Mouse (Mus musculus) ES-E14 (cell line): Measurements from ENCODE around the gene Eva1a.

Experiments used
- CHD2 ChIP-seq: IDR thresholded peaks from 2 replicates; pipeline ENCODE4 v1.6.1; 2014; ENCODE audit warnings: mild to moderate bottlenecking, low read depth, low read length, inconsistent platforms
- MAFK ChIP-seq: IDR thresholded peaks from 2 replicates; pipeline ENCODE4 v1.6.1; 2014; ENCODE audit warnings: mild to moderate bottlenecking, low read depth, low read length, inconsistent platforms; ENCODE audit not compliant: insufficient read depth
- ZC3H11A ChIP-seq: IDR thresholded peaks from 2 replicates; pipeline ENCODE4 v1.6.1; 2012; ENCODE audit warnings: low read depth, mild to moderate bottlenecking, inconsistent platforms, low read length, borderline replicate concordance

DNA sequence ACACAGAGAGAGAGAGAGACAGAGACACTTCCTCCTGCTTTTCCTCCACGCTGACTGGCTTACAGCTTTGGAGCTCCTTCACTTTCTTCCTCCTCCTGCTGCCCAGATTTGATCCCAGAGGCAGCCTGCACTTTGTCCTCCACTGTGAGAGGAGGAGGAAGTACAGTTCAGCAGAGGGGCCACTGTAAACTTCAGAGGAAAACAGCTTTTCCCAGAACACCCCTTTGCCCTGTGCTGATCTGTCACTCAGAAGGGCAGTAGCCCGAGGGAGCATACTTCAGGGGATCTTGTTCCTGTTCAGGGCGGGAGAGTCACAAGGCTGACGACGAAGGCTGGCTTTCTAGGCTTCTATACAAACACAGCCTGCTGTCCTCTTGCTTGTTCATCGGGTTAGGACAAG lies 7.1 kb downstream of the Eva1a start:
- TF ChIP-seq MAFK (no peak), ZC3H11A (no peak), CHD2 (no peak)
